Mouse (Mus musculus) spleen, adult 2 months (tissue): Measurements from ENCODE around the gene Cdk9. TPM values are rescaled to one million over a fixed set of nuclear protein-coding genes. Genes with fewer than 3 reads are reported as not detected.

Experiments used
- DNase-seq, 2 experiments: peaks; one replicate each; pipeline versions ENCODE4 v3.0.0 to v3.0.0-alpha.2; 2012 to 2021; ENCODE audit warnings: low spot score in 2 of 2, low read depth in 1 of 2
- H3K27ac ChIP-seq: fragments of 200-500 bp; 2 replicates; pipeline ENCODE4 v1.5.1; 2012; ENCODE audit warnings: low read length, inconsistent platforms; ENCODE audit not compliant: insufficient read depth
- H3K27me3 ChIP-seq: fragments of 200-500 bp; 2 replicates; pipeline ENCODE4 v1.6.1; 2012; ENCODE audit warnings: mild to moderate bottlenecking, moderate library complexity, low read length, inconsistent platforms; ENCODE audit not compliant: control insufficient read depth, insufficient read depth
- H3K36me3 ChIP-seq: fragments of 200-500 bp; 2 replicates; pipeline ENCODE4 v1.6.1; 2012; ENCODE audit warnings: mild to moderate bottlenecking, low read length, inconsistent platforms; ENCODE audit not compliant: control insufficient read depth, insufficient read depth
- H3K4me1 ChIP-seq: fragments of 200-500 bp; 2 replicates; pipeline ENCODE4 v1.6.1; 2011; ENCODE audit warnings: inconsistent platforms; ENCODE audit not compliant: control insufficient read depth, insufficient read depth, insufficient read length
- H3K4me3 ChIP-seq: fragments of 200-500 bp; 2 replicates; pipeline ENCODE4 v1.5.1; 2011; ENCODE audit warnings: mild to moderate bottlenecking, inconsistent platforms; ENCODE audit not compliant: insufficient read depth, insufficient read length; ENCODE audit errors: extremely low read depth
- CTCF ChIP-seq: fragments of 200-500 bp; IDR thresholded peaks from 2 replicates; pipeline ENCODE4 v1.5.1; 2011; ENCODE audit warnings: mild to moderate bottlenecking, inconsistent platforms; ENCODE audit not compliant: insufficient read depth, insufficient read length, insufficient replicate concordance; ENCODE audit errors: extremely low read depth
- POLR2A ChIP-seq: fragments of 200-500 bp; IDR thresholded peaks from 2 replicates; pipeline ENCODE4 v1.6.1; 2011; ENCODE audit warnings: low read depth, low read length, inconsistent platforms
- WGBS: fragments of 180-500 bp; shearing (Covaris S2); methylation state at CpG from one replicate; pipeline ENCODE4 v1.1.7; 2018; 5-methylcytosine and 5-hydroxymethylcytosine counted together
- polyA plus RNA-seq: library from polyadenylated mRNA; depleted of rRNA; stranded (reverse); fragments of >200 nt; gene quantifications from 2 replicates; pipeline ENCODE4 v1.2.3, GENCODE M21; 2012

Gene Cdk9
- polyA plus RNA-seq, 1 experiment = 125 TPM

DNA sequence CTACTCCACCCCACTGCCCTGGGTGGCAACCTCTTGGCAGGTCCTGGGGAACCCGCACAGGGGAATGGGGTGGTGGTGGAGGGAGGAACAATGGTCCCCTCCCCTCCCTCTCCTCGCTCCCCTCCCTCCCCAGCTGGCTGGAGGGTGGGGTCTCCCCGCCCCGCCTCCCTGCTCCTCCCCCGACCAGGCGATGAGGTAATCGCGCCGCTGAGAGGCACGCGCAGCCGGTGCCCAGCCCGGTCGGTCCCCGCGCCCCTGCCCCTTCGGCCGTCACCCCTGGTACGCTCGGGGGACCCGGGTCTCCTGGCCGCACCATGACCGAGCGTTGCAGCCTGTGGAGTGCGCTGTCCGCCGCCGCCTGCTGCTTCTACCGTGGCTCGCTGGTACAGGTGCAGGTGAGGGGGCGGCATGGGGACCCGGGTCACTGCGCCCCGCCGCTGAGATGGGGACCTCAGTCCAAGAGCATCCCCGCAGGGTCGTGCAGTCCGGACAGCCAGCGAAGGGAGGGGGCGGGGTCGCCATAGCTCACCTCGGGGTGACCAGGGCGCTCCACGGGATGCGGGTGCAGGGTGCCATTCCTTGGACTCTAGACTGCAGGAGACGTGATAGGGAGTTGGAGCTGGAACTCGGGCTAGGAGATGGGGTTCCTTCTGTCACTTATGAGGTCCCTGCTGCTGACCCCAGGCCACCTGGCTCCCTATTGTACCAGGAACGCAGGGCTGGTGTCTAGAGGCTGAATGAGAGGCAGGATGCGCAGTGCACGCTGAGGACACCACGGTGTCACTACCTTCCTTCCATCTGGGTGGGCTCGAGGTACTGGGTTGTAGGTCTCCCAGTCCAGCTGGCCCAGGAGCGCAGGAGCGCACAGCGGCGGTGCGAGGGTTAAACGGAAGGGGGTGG, 28.6 kb upstream of the Cdk9 start:
- no peak overlapping the region for H3K4me3 ChIP-seq
- H3K4me1 ChIP-seq = no peaks in the 10 kb centered on the region; the same call in 1 of the 2 replicates
- WGBS = 82% methylated on average over 54 of the region's 58 CpGs
- no peak for DNase-seq
- H3K27ac ChIP-seq = no peak overlapping the region
- peaks cover 59% of the 10 kb centered on the region for H3K36me3 ChIP-seq
- H3K27me3 ChIP-seq = no peaks in the 10 kb centered on the region
- TF ChIP-seq CTCF (no peak), POLR2A (no peak)

DNA sequence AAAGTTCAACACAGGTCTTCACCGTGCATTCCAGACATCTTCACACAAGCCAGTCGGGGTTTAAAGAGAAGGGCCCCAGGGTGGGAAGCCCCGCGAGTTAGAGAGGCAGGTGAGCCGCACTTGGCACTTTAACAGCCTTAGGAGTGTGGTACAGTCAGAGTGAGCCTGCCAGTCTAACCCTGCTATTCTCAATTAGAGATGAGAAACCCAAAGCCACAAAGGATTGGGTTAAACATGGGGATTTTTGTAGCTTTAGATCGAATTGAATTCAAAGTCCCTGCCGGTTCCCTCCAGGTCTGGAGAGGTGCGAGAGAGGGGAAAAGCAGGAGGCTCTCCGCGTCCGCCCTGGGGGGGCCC, 28.0 kb upstream of the Cdk9 start, which contains the start of gene 6330409D20Rik:
Gene 6330409D20Rik (minus strand): TSS at position 101 of the 357 bp plus-strand sequence.
- TF ChIP-seq POLR2A (no peak), CTCF (no peak)
- DNase-seq = no peak
- Histone ChIP-seq H3K27me3 (no peaks in the 10 kb centered on the region), H3K27ac (no peak within 1 kb of the TSS), H3K4me1 (no peaks in the 10 kb centered on the region; the same call in 1 of the 2 replicates), H3K36me3 (peaks cover 56% of the 10 kb centered on the region), H3K4me3 (no peak within 1 kb of the TSS)
- WGBS = 82% methylated on average over 11 of the region's 11 CpGs

DNA sequence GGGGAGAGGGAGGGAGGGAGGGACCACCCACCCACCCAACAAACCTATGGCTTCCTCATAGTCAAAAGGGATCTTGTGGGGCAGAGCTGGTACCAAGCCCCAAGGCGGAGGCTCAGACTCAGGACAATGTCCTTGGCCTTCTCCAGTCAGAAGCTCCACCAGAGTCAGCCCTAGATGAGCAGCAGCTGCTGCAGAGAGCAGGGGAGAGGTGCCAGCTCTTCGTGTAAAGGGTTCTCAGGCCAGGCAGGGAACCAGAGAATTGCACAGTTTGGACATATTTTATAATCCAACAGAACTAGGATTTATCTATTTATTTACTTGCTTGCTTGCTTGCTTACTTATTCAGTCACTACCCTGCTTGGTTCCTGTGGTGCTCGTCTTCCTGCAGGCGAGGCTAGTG, 26.4 kb upstream of the Cdk9 start:
- Histone ChIP-seq H3K4me3 (no peak overlapping the region), H3K36me3 (peaks cover 43% of the 10 kb centered on the region), H3K4me1 (peaks cover 3% of the 10 kb centered on the region), H3K27ac (no peak overlapping the region), H3K27me3 (no peaks in the 10 kb centered on the region)
- 84% methylated on average over 4 of the region's 4 CpGs for WGBS
- no peak for DNase-seq
- TF ChIP-seq POLR2A = no peak
- TF ChIP-seq CTCF = no peak

DNA sequence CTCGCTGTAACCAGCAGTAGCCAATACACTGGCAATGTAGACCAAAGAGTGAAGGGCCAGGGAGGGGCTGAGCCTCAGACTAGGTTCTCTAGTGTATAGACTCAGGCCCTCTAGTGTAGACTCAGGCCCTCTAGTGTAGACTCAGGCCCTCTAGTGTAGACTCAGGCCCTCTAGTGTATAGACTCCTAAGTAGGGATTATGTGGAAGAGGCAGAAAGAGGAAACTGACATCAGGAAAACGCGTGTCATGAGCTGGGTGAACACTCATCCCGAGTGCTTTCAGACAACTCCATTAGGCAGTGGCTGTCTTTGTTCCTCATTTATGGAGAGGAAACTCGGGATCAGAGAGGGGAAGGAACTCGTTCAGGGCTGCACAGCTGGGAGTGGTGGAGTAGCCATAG, 24.1 kb upstream of the Cdk9 start:
- peaks cover 34% of the 10 kb centered on the region for H3K36me3 ChIP-seq
- 69% methylated on average over 6 of the region's 6 CpGs for WGBS
- H3K4me3 ChIP-seq = no peak overlapping the region
- H3K27me3 ChIP-seq = no peaks in the 10 kb centered on the region
- H3K27ac ChIP-seq = no peak overlapping the region
- no peak for DNase-seq
- no peak for TF ChIP-seq CTCF
- TF ChIP-seq POLR2A = no peak
- H3K4me1 ChIP-seq = peaks cover 3% of the 10 kb centered on the region

DNA sequence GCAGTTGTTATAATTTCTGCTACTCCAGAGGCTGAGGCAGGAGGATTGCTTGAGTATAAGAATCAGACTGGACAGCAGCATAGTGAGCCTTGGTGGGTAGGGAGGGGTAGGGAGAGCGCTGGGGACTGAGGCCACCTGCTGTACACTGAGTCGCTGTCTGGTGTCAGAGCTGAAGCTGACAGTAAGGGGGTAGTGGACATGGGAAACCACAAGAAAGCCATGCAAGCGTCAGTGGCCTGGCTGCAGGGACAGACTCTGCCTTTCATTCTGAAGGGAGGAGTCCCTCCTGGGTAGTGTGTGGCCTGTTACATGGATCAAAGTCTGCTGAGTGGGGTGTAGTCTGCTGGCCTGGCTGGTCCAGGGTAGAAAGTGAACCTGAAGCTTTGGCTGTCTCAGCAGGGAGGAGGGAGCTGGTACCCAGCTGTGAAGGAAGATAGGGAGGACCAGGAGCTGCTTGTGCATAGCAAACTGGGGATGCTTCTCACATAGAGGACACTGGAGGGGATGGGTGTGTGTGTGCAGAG, 23.5 kb upstream of the Cdk9 start:
- H3K4me1 ChIP-seq = peaks cover 3% of the 10 kb centered on the region

DNA sequence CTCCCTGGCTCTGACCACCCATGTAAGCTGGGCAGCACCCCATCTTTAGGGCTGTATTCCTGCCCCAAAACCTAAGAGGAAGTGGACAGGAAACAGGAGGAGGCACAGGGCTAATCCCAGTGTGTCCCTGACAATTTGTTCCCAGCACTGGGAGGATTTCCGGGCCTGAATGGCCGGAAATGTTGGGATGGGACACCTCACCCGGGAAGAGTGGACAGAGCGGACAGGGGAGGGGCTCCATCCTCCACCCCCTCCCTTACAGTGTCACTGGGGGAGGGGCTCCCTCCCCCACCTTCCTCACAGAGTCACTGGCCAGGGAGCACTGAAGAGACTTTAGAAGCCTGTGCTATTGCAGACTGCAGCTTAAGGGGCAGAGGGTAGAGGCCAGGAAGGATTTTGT, 22.1 kb upstream of the Cdk9 start:
- no peak overlapping the region for H3K4me3 ChIP-seq
- H3K4me1 ChIP-seq = peaks cover 3% of the 10 kb centered on the region; the same call in 1 of the 2 replicates
- DNase-seq = no peak
- H3K27me3 ChIP-seq = no peaks in the 10 kb centered on the region
- TF ChIP-seq CTCF (no peak), POLR2A (no peak)
- WGBS = 69% methylated on average over 4 of the region's 4 CpGs
- H3K27ac ChIP-seq = 0 out of 2 replicates have a peak overlapping the region, but pooled peaks have one; percentile 39
- peaks cover 26% of the 10 kb centered on the region for H3K36me3 ChIP-seq

More for the DNA sequence above, 23.5 kb upstream of the Cdk9 start:
- no peak for TF ChIP-seq CTCF
- TF ChIP-seq POLR2A = no peak
- 62% methylated on average over 3 of the region's 3 CpGs for WGBS
- Histone ChIP-seq H3K4me3 (no peak overlapping the region), H3K27me3 (no peaks in the 10 kb centered on the region), H3K36me3 (peaks cover 27% of the 10 kb centered on the region), H3K27ac (no peak overlapping the region)
- DNase-seq = no peak

GRCm38 (mm10) chr2:32734480-32734879, 21.6 kb upstream of the Cdk9 start:
- H3K27ac ChIP-seq = 0 out of 2 replicates have a peak overlapping the region, but pooled peaks have one; percentile 39
- no peak overlapping the region for H3K4me3 ChIP-seq
- H3K27me3 ChIP-seq = no peaks in the 10 kb centered on the region
- no peak for DNase-seq
- H3K4me1 ChIP-seq = peaks cover 3% of the 10 kb centered on the region; the same call in 1 of the 2 replicates
- H3K36me3 ChIP-seq = peaks cover 25% of the 10 kb centered on the region
- TF ChIP-seq POLR2A (no peak), CTCF (no peak)
- WGBS = 84% methylated on average over 4 of the region's 4 CpGs
